Mouse (Mus musculus) intestine, embryonic 16.5 days (tissue): Measurements from ENCODE around the gene Prickle2. TPM values are rescaled to one million over a fixed set of nuclear protein-coding genes. Genes with fewer than 3 reads are reported as not detected.

Source experiments
- ATAC-seq: fragments of 200-750 bp; cut with Nextera tagmentation; 2 replicates; pipeline ENCODE4 v1.8.0; 2017; ENCODE audit warnings: moderate TSS enrichment, moderate library complexity
- H3K27ac ChIP-seq: fragments of 300-500 bp; sonication (generic); 2 replicates; pipeline ENCODE4 v1.5.1; 2014; ENCODE audit warnings: mild to moderate bottlenecking, low read length
- H3K27me3 ChIP-seq: fragments of 300-500 bp; sonication (generic); replicated peaks from 2 replicates; pipeline ENCODE4 v1.6.1; 2014; ENCODE audit warnings: low read length, control low read depth, mixed read lengths; ENCODE audit not compliant: control insufficient read depth, insufficient read depth
- H3K36me3 ChIP-seq: fragments of 300-500 bp; sonication (generic); 2 replicates; pipeline ENCODE4 v1.6.1; 2014; ENCODE audit warnings: low read length, control low read depth; ENCODE audit not compliant: control insufficient read depth, insufficient read depth
- H3K4me1 ChIP-seq: fragments of 300-500 bp; sonication (generic); 2 replicates; pipeline ENCODE4 v1.6.1; 2014; ENCODE audit warnings: low read length, control low read depth, mixed read lengths; ENCODE audit not compliant: control insufficient read depth, insufficient read depth
- H3K4me2 ChIP-seq: fragments of 300-500 bp; sonication (generic); 2 replicates; pipeline ENCODE4 v1.6.1; 2014; ENCODE audit warnings: low read depth, low read length, control low read depth
- H3K4me3 ChIP-seq: fragments of 300-500 bp; sonication (generic); 2 replicates; pipeline ENCODE4 v1.5.1; 2014; ENCODE audit warnings: mild to moderate bottlenecking, low read length
- H3K9ac ChIP-seq: fragments of 300-500 bp; sonication (generic); 2 replicates; pipeline ENCODE4 v1.6.1; 2014; ENCODE audit warnings: low read depth, low read length
- H3K9me3 ChIP-seq: fragments of 300-500 bp; sonication (generic); 2 replicates; pipeline ENCODE4 v1.6.1; 2016; ENCODE audit warnings: low read length, control low read depth; ENCODE audit not compliant: control insufficient read depth
- WGBS: fragments of 180-500 bp; shearing (Covaris S2); extraction: QIAGEN DNeasy Blood & Tissue Kit; methylation state at CpG from one replicate; pipeline ENCODE4 v1.1.7; 2014; 5-methylcytosine and 5-hydroxymethylcytosine counted together
- polyA plus RNA-seq: library from polyadenylated mRNA; unstranded; fragments of >200 nt; fragmentation: Nextera tagmentation; extraction: Ambion mirVana; gene quantifications from 2 replicates; pipeline ENCODE4 v1.2.1, GENCODE M21; 2015

Gene Prickle2
- 5.0 and 5.5 TPM in 2 replicates for polyA plus RNA-seq

GRCm38 (mm10) chr6:92706145-92706466 lies at the start of gene Prickle2:
TSS of gene Prickle2 (minus strand) at chr6:92706155.
- Histone ChIP-seq H3K36me3 (no peaks in the 10 kb centered on the region), H3K9ac (peak within 1 kb of the TSS; percentile 78), H3K27ac (0 out of 2 replicates have a peak within 1 kb of the TSS, but pooled peaks have one; percentile 25), H3K4me2 (peak within 1 kb of the TSS; percentile 95), H3K27me3 (no peaks in the 10 kb centered on the region), H3K4me1 (no peaks in the 10 kb centered on the region), H3K9me3 (no peaks in the 10 kb centered on the region), H3K4me3 (peak within 1 kb of the TSS; percentile 69)
- WGBS = 0% methylated on average over 21 of the region's 24 CpGs
- ATAC-seq = peak; percentile 97

GRCm38 (mm10) chr6:92752737-92753136 lies 46.8 kb upstream of the Prickle2 start:
- no peaks in the 10 kb centered on the region for H3K4me1 ChIP-seq
- ATAC-seq = no peak
- H3K4me3 ChIP-seq = no peak overlapping the region
- 78% methylated on average over 2 of the region's 2 CpGs for WGBS
- H3K27me3 ChIP-seq = no peaks in the 10 kb centered on the region
- H3K9me3 ChIP-seq = no peaks in the 10 kb centered on the region
- no peak overlapping the region for H3K9ac ChIP-seq
- no peak overlapping the region for H3K27ac ChIP-seq
- no peaks in the 10 kb centered on the region for H3K36me3 ChIP-seq
- no peak overlapping the region for H3K4me2 ChIP-seq

GRCm38 (mm10) chr6:92749420-92749819 lies 43.5 kb upstream of the Prickle2 start:
- no peak overlapping the region for H3K9ac ChIP-seq
- no peaks in the 10 kb centered on the region for H3K36me3 ChIP-seq
- no peaks in the 10 kb centered on the region for H3K9me3 ChIP-seq
- no peaks in the 10 kb centered on the region for H3K4me1 ChIP-seq
- no peak overlapping the region for H3K4me3 ChIP-seq
- no peak overlapping the region for H3K27ac ChIP-seq
- H3K27me3 ChIP-seq = no peaks in the 10 kb centered on the region
- WGBS = 63% methylated on average over 4 of the region's 4 CpGs
- no peak for ATAC-seq
- no peak overlapping the region for H3K4me2 ChIP-seq

GRCm38 (mm10) chr6:92743605-92744004 lies 37.6 kb upstream of the Prickle2 start:
- H3K27ac ChIP-seq = no peak overlapping the region
- H3K27me3 ChIP-seq = no peaks in the 10 kb centered on the region
- no peak for ATAC-seq
- no peak overlapping the region for H3K4me3 ChIP-seq
- H3K36me3 ChIP-seq = no peaks in the 10 kb centered on the region
- H3K9ac ChIP-seq = no peak overlapping the region
- no peaks in the 10 kb centered on the region for H3K9me3 ChIP-seq
- 12% methylated on average over 11 of the region's 11 CpGs for whole genome bisulfite sequencing
- peak overlapping the region; percentile 3; the same call in 1 of the 2 replicates for H3K4me2 ChIP-seq
- H3K4me1 ChIP-seq = no peaks in the 10 kb centered on the region

- Histone ChIP-seq H3K4me3 (no peak overlapping the region), H3K4me1 (no peaks in the 10 kb centered on the region), H3K27me3 (no peaks in the 10 kb centered on the region), H3K4me2 (no peak overlapping the region), H3K9me3 (no peaks in the 10 kb centered on the region), H3K36me3 (no peaks in the 10 kb centered on the region), H3K9ac (no peak overlapping the region), H3K27ac (no peak overlapping the region)
- no peak for ATAC-seq
- WGBS = 91% methylated on average over 1 of the region's 1 CpGs
These were observed 31.2 kb upstream of the Prickle2 start for GRCm38 (mm10) chr6:92737116-92737515.

GRCm38 (mm10) chr6:92733651-92734050 lies 27.7 kb upstream of the Prickle2 start:
- H3K9me3 ChIP-seq = no peaks in the 10 kb centered on the region
- no peaks in the 10 kb centered on the region for H3K36me3 ChIP-seq
- H3K27me3 ChIP-seq = no peaks in the 10 kb centered on the region
- no peak for ATAC-seq
- H3K4me2 ChIP-seq = no peak overlapping the region
- H3K4me3 ChIP-seq = no peak overlapping the region
- no peak overlapping the region for H3K9ac ChIP-seq
- no peak overlapping the region for H3K27ac ChIP-seq
- peaks cover 1% of the 10 kb centered on the region; the same call in 1 of the 2 replicates for H3K4me1 ChIP-seq

- peaks cover 7% of the 10 kb centered on the region for H3K4me1 ChIP-seq
- no peak overlapping the region for H3K27ac ChIP-seq
- H3K4me3 ChIP-seq = no peak overlapping the region
- ATAC-seq = no peak
- no peaks in the 10 kb centered on the region for H3K27me3 ChIP-seq
- no peak overlapping the region for H3K4me2 ChIP-seq
- WGBS = 43% methylated on average over 7 of the region's 7 CpGs
- H3K36me3 ChIP-seq = no peaks in the 10 kb centered on the region
- H3K9ac ChIP-seq = 0 out of 2 replicates have a peak overlapping the region, but pooled peaks have one; percentile 40
- H3K9me3 ChIP-seq = no peaks in the 10 kb centered on the region
These were observed 22.6 kb upstream of the Prickle2 start for GRCm38 (mm10) chr6:92728514-92728913.

GRCm38 (mm10) chr6:92728084-92728483 lies 22.1 kb upstream of the Prickle2 start:
- H3K9ac ChIP-seq = 0 out of 2 replicates have a peak overlapping the region, but pooled peaks have one; percentile 40
- H3K4me2 ChIP-seq = no peak overlapping the region
- H3K27ac ChIP-seq = no peak overlapping the region
- no peak for ATAC-seq
- WGBS = 5% methylated on average over 10 of the region's 10 CpGs
- H3K9me3 ChIP-seq = no peaks in the 10 kb centered on the region
- peaks cover 7% of the 10 kb centered on the region for H3K4me1 ChIP-seq
- H3K4me3 ChIP-seq = no peak overlapping the region
- H3K27me3 ChIP-seq = no peaks in the 10 kb centered on the region
- no peaks in the 10 kb centered on the region for H3K36me3 ChIP-seq

- H3K4me3 ChIP-seq = no peak overlapping the region
- peaks cover 7% of the 10 kb centered on the region for H3K4me1 ChIP-seq
- no peak overlapping the region for H3K27ac ChIP-seq
- H3K27me3 ChIP-seq = no peaks in the 10 kb centered on the region
- 16% methylated on average over 7 of the region's 7 CpGs for WGBS
- no peaks in the 10 kb centered on the region for H3K36me3 ChIP-seq
- H3K9ac ChIP-seq = no peak overlapping the region
- ATAC-seq = peak; percentile 42; the same call in 1 of the 2 replicates
- no peaks in the 10 kb centered on the region for H3K9me3 ChIP-seq
- no peak overlapping the region for H3K4me2 ChIP-seq
These were observed 21.5 kb upstream of the Prickle2 start for GRCm38 (mm10) chr6:92727351-92727986.

GRCm38 (mm10) chr6:92726121-92726520 lies 20.2 kb upstream of the Prickle2 start:
- 77% methylated on average over 5 of the region's 5 CpGs for WGBS
- ATAC-seq = no peak
- Histone ChIP-seq H3K4me1 (peaks cover 7% of the 10 kb centered on the region), H3K27me3 (no peaks in the 10 kb centered on the region), H3K27ac (no peak overlapping the region), H3K4me3 (no peak overlapping the region), H3K4me2 (no peak overlapping the region), H3K36me3 (no peaks in the 10 kb centered on the region), H3K9ac (no peak overlapping the region), H3K9me3 (no peaks in the 10 kb centered on the region)
